Mouse (Mus musculus): Measurements from ENCODE around the gene Ercc6. TPM values are rescaled to one million over a fixed set of nuclear protein-coding genes. Genes with fewer than 3 reads are reported as not detected.

The Ercc6 gene
- polyA plus RNA-seq, 1 experiment: 4.0 TPM

DNA sequence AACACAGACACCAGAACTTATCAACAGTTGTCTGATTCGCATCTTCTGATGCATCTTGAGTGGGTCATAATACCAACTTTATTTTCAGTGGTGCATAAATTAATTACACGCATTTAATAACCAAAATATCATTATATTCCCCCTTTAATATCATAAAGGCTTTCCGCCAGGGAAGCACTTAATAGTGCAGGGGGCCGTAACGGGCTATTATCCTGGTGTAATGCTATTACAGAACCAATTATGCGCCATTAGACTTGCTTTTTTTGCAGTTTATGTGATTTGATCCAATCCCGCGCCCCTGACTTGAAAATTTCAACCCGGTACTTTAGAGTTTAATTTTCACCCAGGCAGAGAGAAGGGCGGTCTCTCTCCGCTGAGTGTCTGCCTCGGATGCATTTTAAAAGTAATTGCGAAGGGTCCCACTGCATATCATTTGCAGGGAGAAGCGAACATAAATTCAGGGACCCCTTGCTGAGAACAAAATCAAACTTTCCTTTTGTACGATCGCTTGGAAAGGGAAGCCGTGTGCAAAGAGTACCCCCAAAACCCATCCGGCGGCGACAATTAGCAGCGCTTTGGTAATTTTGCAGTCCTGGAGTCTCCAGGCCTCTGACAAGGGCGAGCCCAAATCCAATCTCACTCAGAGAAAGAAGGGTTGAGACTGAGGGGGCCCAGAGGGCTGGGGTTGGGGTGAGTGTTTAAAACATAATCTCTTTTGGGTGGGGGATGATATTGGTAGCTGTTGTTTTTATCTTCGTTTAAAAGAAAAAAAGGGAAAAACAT is 85.3 kb downstream of the Ercc6 start:
- Histone ChIP-seq H3K27ac (ENCODE audit: insufficient read depth, low read depth, low read length) (no peak overlapping the region), H3K27me3 (replicated peaks; ENCODE audit: control insufficient read depth, insufficient read depth, low read length) (peaks cover 8% of the 10 kb centered on the region), H3K4me1 (ENCODE audit: control insufficient read depth, insufficient read depth, low read length) (no peaks in the 10 kb centered on the region), H3K36me3 (ENCODE audit: control insufficient read depth, insufficient read depth, low read length) (no peaks in the 10 kb centered on the region), H3K4me3 (ENCODE audit: insufficient read depth, low read depth, low read length) (no peak overlapping the region)
- TF ChIP-seq CTCF (conservative IDR thresholded peaks at IDR 0.05; ENCODE audit: insufficient read depth, insufficient read length, low read depth, low read length): no peak
- no peak for TF ChIP-seq POLR2A (IDR thresholded peaks at IDR 0.05; ENCODE audit: low read depth, low read length)
- WGBS: 8% methylated on average over 23 of the region's 23 CpGs
- no peak for DNase-seq

DNA sequence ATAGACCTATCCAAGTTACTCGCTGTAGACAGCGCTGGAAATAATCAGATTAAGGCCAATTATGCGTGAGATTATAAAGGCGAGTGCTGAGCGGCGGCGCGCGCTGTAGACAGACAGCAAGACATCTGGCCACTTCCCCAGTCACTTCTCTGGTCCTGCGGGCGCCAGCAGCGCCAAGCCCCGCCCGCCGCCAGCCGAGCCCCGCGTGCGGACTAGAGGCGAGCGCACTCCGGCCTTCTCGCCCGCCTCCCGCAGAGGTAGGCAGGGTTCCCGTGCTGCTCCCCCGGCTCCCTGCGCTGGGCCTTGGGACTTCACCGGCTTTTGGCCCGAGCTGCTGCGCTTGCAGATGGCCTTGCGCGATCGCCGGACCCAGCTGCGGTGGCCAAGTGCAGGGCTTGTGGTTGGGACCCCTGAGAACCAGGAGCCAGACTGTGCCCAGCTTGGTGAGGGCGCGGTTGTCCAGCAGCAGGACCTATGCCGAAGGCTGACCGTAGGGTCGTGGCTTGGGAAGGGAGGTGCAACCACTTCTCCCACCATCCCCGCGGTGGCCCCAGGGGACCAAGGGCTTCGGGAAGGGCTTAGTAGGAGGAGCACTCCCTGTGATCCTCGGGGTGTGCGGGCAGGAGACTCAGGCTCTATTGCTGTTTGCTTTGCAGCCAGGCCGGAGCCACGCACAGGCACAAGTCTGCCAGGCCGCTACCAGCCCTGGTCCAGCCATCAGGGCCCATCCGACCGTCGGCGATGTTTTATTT is 86.1 kb downstream of the Ercc6 start, which contains the start of gene Prrxl1:
TSS of gene Prrxl1 (plus strand) at position 118 of the 752 bp plus-strand sequence.
- Histone ChIP-seq H3K4me3 (ENCODE audit: insufficient read depth, low read depth, low read length) (no peak within 1 kb of the TSS), H3K4me1 (ENCODE audit: control insufficient read depth, insufficient read depth, low read length) (no peaks in the 10 kb centered on the region), H3K27me3 (replicated peaks; ENCODE audit: control insufficient read depth, insufficient read depth, low read length) (peaks cover 8% of the 10 kb centered on the region), H3K36me3 (ENCODE audit: control insufficient read depth, insufficient read depth, low read length) (no peaks in the 10 kb centered on the region), H3K27ac (ENCODE audit: insufficient read depth, low read depth, low read length) (no peak within 1 kb of the TSS)
- peak; percentile 4 for DNase-seq
- WGBS: 2% methylated on average over 53 of the region's 53 CpGs
- TF ChIP-seq CTCF (conservative IDR thresholded peaks at IDR 0.05; ENCODE audit: insufficient read depth, insufficient read length, low read depth, low read length) (no peak), POLR2A (IDR thresholded peaks at IDR 0.05; ENCODE audit: low read depth, low read length) (no peak)

DNA sequence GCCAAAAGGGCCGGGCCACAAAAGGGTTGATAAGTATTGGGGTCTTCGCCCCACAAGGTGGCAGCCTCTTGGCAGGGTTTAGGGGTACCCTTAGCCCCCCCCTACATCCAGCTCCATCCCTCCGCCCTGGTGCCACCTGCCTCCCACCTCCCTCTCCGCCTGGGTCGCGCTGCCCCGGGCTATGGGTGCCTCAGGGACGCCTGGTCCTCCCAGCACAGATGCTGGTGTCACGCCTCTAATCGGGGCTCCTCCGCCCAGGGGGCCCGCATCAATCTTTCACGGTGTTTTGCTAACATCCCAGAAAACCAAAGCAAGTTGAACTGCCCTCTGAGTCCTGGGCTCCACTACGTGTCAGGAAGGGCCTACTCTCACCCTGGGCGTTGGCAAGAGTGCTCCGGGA is 86.8 kb downstream of the Ercc6 start:
- Histone ChIP-seq H3K4me1 (ENCODE audit: control insufficient read depth, insufficient read depth, low read length) (no peaks in the 10 kb centered on the region), H3K27me3 (replicated peaks; ENCODE audit: control insufficient read depth, insufficient read depth, low read length) (peaks cover 8% of the 10 kb centered on the region)
- TF ChIP-seq CTCF (conservative IDR thresholded peaks at IDR 0.05; ENCODE audit: insufficient read depth, insufficient read length, low read depth, low read length) (no peak), POLR2A (IDR thresholded peaks at IDR 0.05; ENCODE audit: low read depth, low read length) (no peak)

DNA sequence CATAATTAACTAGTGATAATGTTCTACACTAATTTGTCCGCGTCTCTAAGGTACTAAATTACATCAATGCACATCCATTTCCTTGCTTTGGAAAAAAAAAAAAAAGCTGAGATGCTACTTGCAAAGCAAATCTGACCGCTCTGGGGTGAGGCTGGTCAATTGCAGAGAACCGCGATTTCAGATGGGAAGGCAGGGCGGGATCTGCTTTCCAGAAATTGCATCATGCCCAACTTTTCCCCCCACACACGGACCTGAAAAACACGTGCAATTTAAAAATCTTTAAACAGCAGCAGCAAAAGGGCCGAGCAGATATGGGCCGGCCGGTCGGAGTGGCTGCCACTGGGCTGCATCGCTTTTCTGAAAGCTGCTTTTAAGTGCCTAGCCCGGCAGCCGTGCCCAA is 92.2 kb downstream of the Ercc6 start:
- H3K4me1 ChIP-seq (ENCODE audit: control insufficient read depth, insufficient read depth, low read length): no peaks in the 10 kb centered on the region
- H3K27ac ChIP-seq (ENCODE audit: insufficient read depth, low read depth, low read length): no peak overlapping the region
- no peak for DNase-seq
- no peaks in the 10 kb centered on the region for H3K36me3 ChIP-seq (ENCODE audit: control insufficient read depth, insufficient read depth, low read length)
- 45% methylated on average over 15 of the region's 15 CpGs for WGBS
- TF ChIP-seq CTCF (conservative IDR thresholded peaks at IDR 0.05; ENCODE audit: insufficient read depth, insufficient read length, low read depth, low read length): no peak
- no peak overlapping the region for H3K4me3 ChIP-seq (ENCODE audit: insufficient read depth, low read depth, low read length)
- H3K27me3 ChIP-seq (replicated peaks; ENCODE audit: control insufficient read depth, insufficient read depth, low read length): no peaks in the 10 kb centered on the region

More for the DNA sequence above, 86.8 kb downstream of the Ercc6 start:
- DNase-seq: no peak
- Histone ChIP-seq H3K27ac (ENCODE audit: insufficient read depth, low read depth, low read length) (no peak overlapping the region), H3K4me3 (ENCODE audit: insufficient read depth, low read depth, low read length) (no peak overlapping the region), H3K36me3 (ENCODE audit: control insufficient read depth, insufficient read depth, low read length) (no peaks in the 10 kb centered on the region)
- WGBS: 5% methylated on average over 16 of the region's 16 CpGs

DNA sequence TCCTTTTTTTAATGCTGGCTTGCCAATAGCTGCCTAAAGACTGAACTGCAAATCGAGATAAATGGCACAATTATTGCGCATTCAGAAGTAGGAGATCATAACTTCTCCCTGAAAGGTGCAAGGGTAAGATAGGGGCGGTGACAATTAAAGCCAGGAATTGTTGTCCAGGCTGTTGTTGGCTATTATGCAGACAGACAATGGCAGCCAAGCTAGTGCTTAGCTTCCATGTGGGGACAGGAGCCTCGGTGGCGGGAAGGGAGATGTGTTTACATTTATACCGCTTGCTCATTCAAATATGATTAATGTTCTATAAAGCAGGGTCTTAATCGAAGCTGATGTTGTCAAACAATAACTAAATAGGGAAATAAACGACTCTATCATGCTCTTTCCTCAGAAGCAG is 93.0 kb downstream of the Ercc6 start:
- Histone ChIP-seq H3K27ac (ENCODE audit: insufficient read depth, low read depth, low read length) (no peak overlapping the region), H3K4me1 (ENCODE audit: control insufficient read depth, insufficient read depth, low read length) (no peaks in the 10 kb centered on the region), H3K36me3 (ENCODE audit: control insufficient read depth, insufficient read depth, low read length) (no peaks in the 10 kb centered on the region), H3K27me3 (replicated peaks; ENCODE audit: control insufficient read depth, insufficient read depth, low read length) (no peaks in the 10 kb centered on the region), H3K4me3 (ENCODE audit: insufficient read depth, low read depth, low read length) (no peak overlapping the region)
- 70% methylated on average over 8 of the region's 8 CpGs for WGBS
- TF ChIP-seq CTCF (conservative IDR thresholded peaks at IDR 0.05; ENCODE audit: insufficient read depth, insufficient read length, low read depth, low read length) (no peak), POLR2A (IDR thresholded peaks at IDR 0.05; ENCODE audit: low read depth, low read length) (no peak)
- DNase-seq: no peak

DNA sequence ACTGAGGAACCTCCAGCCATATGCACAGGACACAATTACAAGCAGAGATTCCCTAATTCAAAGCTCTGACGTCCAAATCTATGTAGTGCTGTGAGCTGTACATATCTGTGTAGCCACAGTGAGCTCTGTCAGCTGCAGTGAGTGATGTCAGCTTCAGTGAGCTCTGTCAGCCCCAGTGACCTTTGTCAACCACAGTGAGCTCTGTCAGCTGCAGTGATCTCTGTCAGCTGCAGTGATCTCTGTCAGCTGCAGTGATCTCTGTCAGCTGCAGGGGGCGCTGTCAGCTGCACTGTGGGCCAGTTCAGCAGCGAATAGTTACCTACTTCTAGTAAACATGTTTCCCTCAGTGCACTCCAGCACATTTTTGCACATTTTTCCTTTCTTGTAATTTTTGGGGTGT is 96.1 kb downstream of the Ercc6 start:
- DNase-seq: peak; percentile 29
- H3K4me3 ChIP-seq (ENCODE audit: insufficient read depth, low read depth, low read length): no peak overlapping the region
- H3K4me1 ChIP-seq (ENCODE audit: control insufficient read depth, insufficient read depth, low read length): no peaks in the 10 kb centered on the region
- H3K27me3 ChIP-seq (replicated peaks; ENCODE audit: control insufficient read depth, insufficient read depth, low read length): no peaks in the 10 kb centered on the region
- H3K36me3 ChIP-seq (ENCODE audit: control insufficient read depth, insufficient read depth, low read length): no peaks in the 10 kb centered on the region
- no peak overlapping the region for H3K27ac ChIP-seq (ENCODE audit: insufficient read depth, low read depth, low read length)
- WGBS: 21% methylated on average over 3 of the region's 3 CpGs
- TF ChIP-seq CTCF (conservative IDR thresholded peaks at IDR 0.05; ENCODE audit: insufficient read depth, insufficient read length, low read depth, low read length) (peak; percentile 48), POLR2A (IDR thresholded peaks at IDR 0.05; ENCODE audit: low read depth, low read length) (no peak)

DNA sequence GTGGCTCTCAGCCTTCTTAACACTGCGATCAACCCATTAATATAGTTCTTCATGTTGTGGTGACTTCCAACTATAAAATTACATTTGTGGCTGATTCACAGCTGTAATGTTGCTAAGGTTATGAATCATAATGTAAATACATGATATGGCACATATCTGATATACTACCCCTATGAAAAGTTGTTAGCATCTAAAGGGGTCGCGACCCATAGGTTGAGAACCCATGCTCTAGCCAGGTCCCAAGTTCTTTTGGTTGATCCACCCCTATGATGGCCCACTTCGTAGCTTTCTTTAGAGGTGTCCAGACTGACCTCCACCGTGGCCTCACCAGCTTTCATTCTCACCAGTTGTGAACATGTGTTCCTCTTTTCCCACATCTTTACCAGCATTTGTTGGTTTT is 103.9 kb downstream of the Ercc6 start:
- DNase-seq: no peak
- H3K4me3 ChIP-seq (ENCODE audit: insufficient read depth, low read depth, low read length): no peak overlapping the region
- H3K27ac ChIP-seq (ENCODE audit: insufficient read depth, low read depth, low read length): no peak overlapping the region
- no peaks in the 10 kb centered on the region for H3K36me3 ChIP-seq (ENCODE audit: control insufficient read depth, insufficient read depth, low read length)
- no peaks in the 10 kb centered on the region for H3K27me3 ChIP-seq (replicated peaks; ENCODE audit: control insufficient read depth, insufficient read depth, low read length)
- 82% methylated on average over 5 of the region's 5 CpGs for WGBS
- no peaks in the 10 kb centered on the region for H3K4me1 ChIP-seq (ENCODE audit: control insufficient read depth, insufficient read depth, low read length)
- TF ChIP-seq CTCF (conservative IDR thresholded peaks at IDR 0.05; ENCODE audit: insufficient read depth, insufficient read length, low read depth, low read length) (no peak), POLR2A (IDR thresholded peaks at IDR 0.05; ENCODE audit: low read depth, low read length) (no peak)

Measured in kidney, adult 2 months (tissue).